Mouse (Mus musculus) frontal cortex, postnatal 10 days (tissue): ENCODE data around the gene Olfr126.

ENCODE experiments used
- DNase-seq, 2 experiments: peaks; one replicate each; pipeline ENCODE4 v3.0.0; 2022; ENCODE audit warnings: low spot score in 2 of 2, mixed read lengths in 1 of 2

Gene Olfr126

DNA sequence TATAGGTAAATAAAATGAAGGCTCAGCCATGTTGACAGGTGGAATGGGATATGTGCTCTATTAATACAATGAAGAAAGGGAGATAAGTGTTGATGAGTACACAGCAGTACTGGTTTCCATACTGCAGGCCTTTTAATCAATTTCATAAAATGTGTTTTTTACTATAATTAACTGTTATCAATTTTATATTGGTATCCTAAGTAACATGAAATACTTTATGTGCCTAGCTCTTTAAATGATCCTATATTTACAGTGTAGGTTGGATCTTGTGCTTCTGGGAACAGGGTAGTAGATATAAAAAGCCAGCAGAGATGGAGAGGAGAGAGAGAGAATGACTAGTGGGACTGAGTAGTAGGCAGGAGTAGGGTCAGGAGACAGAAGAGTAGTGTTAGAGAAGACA, at the start of gene Olfr126:
TSS of gene Olfr126 (plus strand) at position 301 of the 400 bp plus-strand sequence.
- no peak for DNase-seq

GRCm38 (mm10) chr17:37799588-37799987, 47.7 kb upstream of the Olfr126 start, which contains the start of gene Olfr124:
Olfr124 (plus strand) TSS chr17:37799888.
- no peak for DNase-seq

GRCm38 (mm10) chr17:37832649-37833048, 14.6 kb upstream of the Olfr126 start, which contains the start of gene Olfr125:
Olfr125 (plus strand) TSS chr17:37832949.
- DNase-seq = no peak

DNA sequence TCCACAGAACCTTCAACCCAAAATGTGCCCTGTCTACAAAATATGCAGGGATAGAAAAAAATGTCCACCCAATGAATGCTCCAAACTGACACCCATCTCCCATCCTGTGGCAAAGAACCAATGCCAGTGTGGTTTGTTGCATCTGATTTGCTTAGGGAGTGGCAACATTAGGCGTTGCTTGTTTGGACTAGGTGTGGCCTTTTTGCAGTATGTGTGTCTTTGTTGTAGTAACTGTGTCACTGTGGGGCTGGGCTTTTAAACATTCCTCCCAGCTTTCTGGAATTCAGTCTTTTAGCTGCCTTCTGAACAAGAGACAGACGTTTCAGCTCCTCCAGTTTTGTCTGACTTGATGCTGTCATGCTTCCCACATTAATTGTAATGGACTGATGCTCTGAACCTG, 16.6 kb downstream of the Olfr126 start:
- DNase-seq = no peak

DNA sequence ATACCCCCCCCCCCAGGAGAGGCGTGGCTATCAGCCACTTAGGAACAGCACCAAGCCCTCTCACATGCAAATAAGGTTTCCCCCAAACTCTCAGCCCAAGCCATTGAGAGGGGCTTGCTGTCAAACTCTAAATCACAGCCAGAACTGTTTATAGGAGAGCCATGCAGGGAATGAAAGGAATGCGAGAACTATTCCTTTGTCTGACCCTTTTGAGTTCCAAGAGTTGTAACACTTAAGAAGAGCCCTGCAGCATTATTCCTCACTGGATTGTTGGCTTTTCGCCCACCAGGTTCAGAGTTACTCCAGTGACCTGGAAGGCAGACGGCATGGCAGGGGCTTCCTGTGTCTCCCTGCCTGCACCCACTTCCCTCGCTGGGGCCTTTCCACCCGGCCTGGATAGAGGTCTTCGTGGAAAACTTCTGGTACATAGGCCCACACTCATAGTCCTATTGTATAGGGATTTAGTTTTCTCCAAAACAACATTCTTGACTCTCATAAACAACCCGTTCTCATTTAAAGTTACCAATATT, 22.5 kb downstream of the Olfr126 start:
- no peak for DNase-seq

- no peak for DNase-seq
These were observed 26.5 kb downstream of the Olfr126 start for GRCm38 (mm10) chr17:37873830-37874229.

- DNase-seq = no peak
These were observed 52.9 kb downstream of the Olfr126 start, which contains the start of gene Olfr127 for GRCm38 (mm10) chr17:37900137-37900536. Olfr127 (plus strand) TSS chr17:37900437.
